ENCODE assay signal across 11 mouse cellular contexts in the genomic region with DNA sequence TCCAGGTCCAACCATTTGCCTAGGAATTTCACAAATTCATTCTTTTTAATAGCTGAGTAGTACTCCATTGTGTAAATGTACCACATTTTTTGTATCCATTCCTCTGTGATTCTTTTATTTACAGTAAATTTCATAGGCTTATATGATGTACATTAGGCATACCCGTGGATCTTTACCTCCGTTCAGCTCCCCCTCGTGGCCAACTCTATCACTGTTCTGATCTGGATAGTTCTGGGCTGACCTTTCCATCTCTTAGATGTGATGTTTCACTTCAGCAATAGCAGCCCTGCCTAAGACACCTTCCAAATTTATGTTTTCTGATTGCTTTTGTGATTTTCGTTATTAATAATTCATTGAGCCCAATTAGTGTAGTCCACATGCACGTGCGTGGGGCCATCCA. TPM values are rescaled to one million over a fixed set of nuclear protein-coding genes. Genes with fewer than 3 reads are reported as not detected.
A peak's percentile ranks its signal among the peaks of the same experiment; 100 is the strongest.
DNase-seq lines count a peak whose midpoint lies in the region; ATAC-seq and TF ChIP-seq lines count a peak whose summit lies in the region.
"Had no signal": no experiment of that assay in that cellular context is flagged by ENCODE, and none has a peak within 500 bp of the region (broad histone marks: within the 10 kb centered on the region; RNA-seq: fewer than 3 reads in every experiment).

No protein-coding gene starts in this region.

- H3K4me1 ChIP-seq in intestine, postnatal 0 days (replicated peaks; ENCODE audit: control insufficient read depth, insufficient read depth, low read length) = no peaks in the 10 kb centered on the region
- H3K4me1 ChIP-seq in intestine, embryonic 16.5 days (ENCODE audit: control insufficient read depth, insufficient read depth, low read length) = no peaks in the 10 kb centered on the region
- H3K4me1 ChIP-seq in bone marrow, adult 2 months (ENCODE audit: control insufficient read depth, insufficient read depth, low read length) = no peaks in the 10 kb centered on the region
- H3K4me1 ChIP-seq: megakaryocyte, embryonic 14.5 days had no signal

- H3K9me3 ChIP-seq in intestine, postnatal 0 days (ENCODE audit: control insufficient read depth) = no peaks in the 10 kb centered on the region
- no peaks in the 10 kb centered on the region for H3K9me3 ChIP-seq in intestine, embryonic 16.5 days (ENCODE audit: control insufficient read depth, low read length)

- H3K36me3 ChIP-seq in intestine, postnatal 0 days (ENCODE audit: control insufficient read depth, insufficient read depth) = no peaks in the 10 kb centered on the region
- H3K36me3 ChIP-seq in intestine, embryonic 16.5 days (ENCODE audit: control insufficient read depth, insufficient read depth, low read length) = no peaks in the 10 kb centered on the region
- H3K36me3 ChIP-seq in splenic B cell, adult 2 months (ENCODE audit: control insufficient read depth, insufficient read depth, low read length, poor library complexity, severe bottlenecking) = no peaks in the 10 kb centered on the region

- no peak overlapping the region for H3K9ac ChIP-seq in intestine, postnatal 0 days (ENCODE audit: low read depth, low read length)
- H3K9ac ChIP-seq in intestine, embryonic 16.5 days (ENCODE audit: low read depth, low read length) = no peak overlapping the region

- WGBS in intestine, postnatal 0 days = 73% methylated on average over 6 of the region's 6 CpGs
- 72% methylated on average over 6 of the region's 6 CpGs for WGBS in intestine, embryonic 16.5 days
- WGBS in bone marrow, adult 2 months = 55% methylated on average over 6 of the region's 6 CpGs

- no peak overlapping the region for H3K4me3 ChIP-seq in intestine, postnatal 0 days (ENCODE audit: low read depth, low read length)
- no peak overlapping the region for H3K4me3 ChIP-seq in intestine, embryonic 16.5 days (ENCODE audit: low read length)
- H3K4me3 ChIP-seq in bone marrow, adult 2 months (replicated peaks; ENCODE audit: control insufficient read depth, low read depth, low read length) = no peak overlapping the region
- H3K4me3 ChIP-seq: megakaryocyte, embryonic 14.5 days had no signal

- peak; percentile 3 for DNase-seq in thymus, postnatal 25 days
- DNase-seq in thymus, postnatal 36 days = no peak
- peak; percentile 60 for DNase-seq in splenic B cell, adult 2 months (ENCODE audit: low read depth, low spot score)
- no peak for DNase-seq in retina, postnatal 1 day
- DNase-seq in urinary bladder, adult 2 months (ENCODE audit: low spot score) = no peak
- DNase-seq: kidney, adult 11 months; right cerebral cortex, adult 18-20 months had no signal

- no peaks in the 10 kb centered on the region for H3K27me3 ChIP-seq in intestine, postnatal 0 days (replicated peaks; ENCODE audit: control insufficient read depth, insufficient read depth, low read length)
- no peaks in the 10 kb centered on the region for H3K27me3 ChIP-seq in intestine, embryonic 16.5 days (replicated peaks; ENCODE audit: control insufficient read depth, insufficient read depth, low read length)
- no peaks in the 10 kb centered on the region for H3K27me3 ChIP-seq in splenic B cell, adult 2 months (ENCODE audit: control insufficient read depth, insufficient read depth, low read length, poor library complexity, severe bottlenecking)
- H3K27me3 ChIP-seq: megakaryocyte, embryonic 14.5 days had no signal

- no peak overlapping the region for H3K27ac ChIP-seq in intestine, postnatal 0 days (ENCODE audit: low read depth, low read length)
- H3K27ac ChIP-seq in intestine, embryonic 16.5 days (ENCODE audit: low read length) = no peak overlapping the region
- no peak overlapping the region for H3K27ac ChIP-seq in bone marrow, adult 2 months (ENCODE audit: control insufficient read depth, insufficient read depth, low read depth, low read length, poor library complexity)

- ATAC-seq in intestine, postnatal 0 days = no peak
- no peak for ATAC-seq in intestine, embryonic 16.5 days

- no peak overlapping the region for H3K4me2 ChIP-seq in intestine, postnatal 0 days (replicated peaks; ENCODE audit: low read depth)
- H3K4me2 ChIP-seq in intestine, embryonic 16.5 days (ENCODE audit: low read depth, low read length) = no peak overlapping the region

- peak; percentile 39 for TF ChIP-seq CTCF in intestine, postnatal 0 days (IDR thresholded peaks at IDR 0.05; ENCODE audit: low read depth)
- TF ChIP-seq CTCF in bone marrow, adult 2 months (IDR thresholded peaks at IDR 0.05; ENCODE audit: control insufficient read depth, insufficient read depth, low read length) = peak; percentile 18; the same call in 1 of the 2 replicates

- TF ChIP-seq POLR2A in bone marrow, adult 2 months (IDR thresholded peaks at IDR 0.05; ENCODE audit: borderline replicate concordance, control insufficient read depth, low read depth, low read length) = no peak

RNA-seq across cellular contexts. Expression of gene Slc16a7, which starts 29.5 kb away (rescaled TPM):
- 1.4 and 2.0 TPM in 2 replicates for polyA plus RNA-seq in intestine, postnatal 0 days (2015; fragmentation: Nextera tagmentation; extraction: Ambion mirVana)
- polyA plus RNA-seq in intestine, embryonic 16.5 days (2015; fragmentation: Nextera tagmentation; extraction: Ambion mirVana) = 3.6 and 4.2 TPM in 2 replicates
- 0.68 and 3.5 TPM in 2 replicates for polyA plus RNA-seq in bone marrow, adult 2 months (2011; ENCODE audit: insufficient read depth, insufficient read length, low replicate concordance, missing spikeins)
- 40.9 and 43.4 TPM in 2 replicates for polyA plus RNA-seq in urinary bladder, adult 2 months (2012; rRNA removed)

Comparison
In these comparisons a context has a peak if more than half of its experiments do, and no peak if none do; other contexts are left out.
1. DNase-seq: peak in thymus, postnatal 25 days (single experiment) and splenic B cell, adult 2 months (single experiment); none in thymus, postnatal 36 days (0 of 2), retina, postnatal 1 day (single experiment) and urinary bladder, adult 2 months (single experiment).